Mouse (Mus musculus): Measurements from ENCODE around the gene Fxyd7.

DNA sequence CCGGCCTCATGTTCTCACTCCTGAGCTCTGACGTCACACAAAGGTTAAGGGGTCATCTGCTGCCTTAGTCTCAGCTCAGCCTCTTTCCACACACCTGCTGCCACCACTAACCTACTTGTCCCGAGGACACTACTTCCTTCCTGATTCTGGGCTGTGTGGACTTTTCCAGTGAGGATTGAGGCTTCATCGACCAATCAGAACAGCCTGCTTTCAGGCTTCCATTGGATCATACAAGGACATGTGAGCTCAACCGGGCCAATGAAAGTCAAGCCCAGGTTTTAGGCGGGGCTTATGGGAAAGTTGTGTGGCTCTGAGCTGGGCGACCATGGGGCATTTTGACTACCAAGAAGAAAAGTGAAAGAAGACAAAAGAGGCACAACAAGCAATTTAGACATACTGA, 14.3 kb downstream of the Fxyd7 start:
- TF ChIP-seq CTCF (IDR thresholded peaks at IDR 0.05; ENCODE audit: borderline replicate concordance, insufficient read depth, low read length) (no peak), POLR2A (IDR thresholded peaks at IDR 0.05; ENCODE audit: low read depth, low read length) (no peak)

All from embryonic fibroblast, embryonic 13.5 days (primary cell).